In the genomic region with DNA sequence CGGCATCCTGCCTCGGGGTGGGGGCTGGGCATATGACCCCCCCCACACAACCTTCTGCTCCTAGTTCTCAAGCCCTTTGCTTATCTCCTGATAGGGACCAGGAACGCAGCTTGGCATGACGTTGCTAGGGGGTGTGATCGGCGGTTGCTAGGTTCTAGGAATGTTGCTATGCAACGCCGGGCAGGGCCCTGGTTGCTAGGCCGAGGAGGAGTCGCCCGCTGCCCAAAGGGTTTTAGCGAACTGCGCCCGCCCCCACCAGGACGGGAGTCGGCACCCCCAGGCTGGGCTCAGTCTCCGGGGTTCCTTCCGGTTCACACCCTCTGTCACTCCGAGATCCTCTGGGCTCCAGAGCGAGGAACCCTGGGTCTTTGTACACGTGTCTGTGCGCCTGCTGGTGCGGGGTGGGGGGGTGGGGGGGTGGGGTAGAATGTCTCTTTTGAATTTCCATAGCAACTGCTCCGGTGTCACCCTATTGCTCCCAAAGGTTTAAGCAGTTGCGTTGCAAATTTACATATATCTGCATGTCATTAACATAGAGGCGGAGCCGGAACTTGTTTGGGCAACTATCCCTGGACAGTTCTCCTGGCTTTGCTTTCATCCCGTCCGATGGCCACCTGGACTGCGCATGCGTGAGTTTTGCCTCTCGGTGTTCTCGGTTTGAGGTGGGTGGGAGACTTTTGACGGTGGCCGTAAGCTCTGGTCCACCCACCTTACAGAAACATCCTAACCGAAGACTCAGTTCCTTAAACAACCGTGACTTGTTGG, we compare ENCODE assay signal across 8 mouse cellular contexts. TPM values are rescaled to one million over a fixed set of nuclear protein-coding genes. Genes with fewer than 3 reads are reported as not detected.
A peak's percentile ranks its signal among the peaks of the same experiment; 100 is the strongest.
DNase-seq lines count a peak whose midpoint lies in the region; TF ChIP-seq lines count a peak whose summit lies in the region.

No protein-coding gene starts in this region.

- 2% methylated on average over 37 of the region's 37 CpGs for WGBS in kidney, adult 2 months
- 2% methylated on average over 37 of the region's 37 CpGs for WGBS in limb, embryonic 10.5 days
- WGBS in midbrain, embryonic 10.5 days = under 1% methylated on average over 37 of the region's 37 CpGs
- 2% methylated on average over 37 of the region's 37 CpGs for WGBS in small intestine, adult 2 months

- no peak for TF ChIP-seq CTCF in kidney, adult 2 months (conservative IDR thresholded peaks at IDR 0.05; ENCODE audit: insufficient read depth, insufficient read length, low read depth, low read length)
- TF ChIP-seq CTCF in small intestine, adult 2 months (IDR thresholded peaks at IDR 0.05; ENCODE audit: extremely low read depth, insufficient read length, insufficient replicate concordance, low read depth, low read length) = 0 out of 2 replicates have a peak, but pooled peaks have one; percentile 4

- no peaks in the 10 kb centered on the region for H3K36me3 ChIP-seq in kidney, adult 2 months (ENCODE audit: control insufficient read depth, insufficient read depth, low read length)
- H3K36me3 ChIP-seq in limb, embryonic 10.5 days = no peaks in the 10 kb centered on the region
- no peaks in the 10 kb centered on the region for H3K36me3 ChIP-seq in midbrain, embryonic 10.5 days
- H3K36me3 ChIP-seq in small intestine, adult 2 months (ENCODE audit: control insufficient read depth, insufficient read depth, low read length) = no peaks in the 10 kb centered on the region

- no peak for TF ChIP-seq POLR2A in kidney, adult 2 months (IDR thresholded peaks at IDR 0.05; ENCODE audit: low read depth, low read length)
- TF ChIP-seq POLR2A in small intestine, adult 2 months (IDR thresholded peaks at IDR 0.05; ENCODE audit: low read depth, low read length) = no peak

- no peaks in the 10 kb centered on the region for H3K9me3 ChIP-seq in limb, embryonic 10.5 days (replicated peaks)
- no peaks in the 10 kb centered on the region for H3K9me3 ChIP-seq in midbrain, embryonic 10.5 days (replicated peaks)

- H3K27me3 ChIP-seq in kidney, adult 2 months (replicated peaks; ENCODE audit: control insufficient read depth, insufficient read depth, low read length) = no peaks in the 10 kb centered on the region
- peaks cover 41% of the 10 kb centered on the region for H3K27me3 ChIP-seq in limb, embryonic 10.5 days (ENCODE audit: low read depth, poor library complexity, severe bottlenecking)
- H3K27me3 ChIP-seq in midbrain, embryonic 10.5 days (ENCODE audit: low read depth, poor library complexity, severe bottlenecking) = peaks cover 40% of the 10 kb centered on the region
- H3K27me3 ChIP-seq in small intestine, adult 2 months (ENCODE audit: control insufficient read depth, insufficient read depth, low read length) = peaks cover 14% of the 10 kb centered on the region

- DNase-seq in urinary bladder, adult 18-20 months (ENCODE audit: low spot score in 2 of 2) = peak; percentile 50 to 55
- DNase-seq in urinary bladder, postnatal 10 days (ENCODE audit: low spot score) = no peak
- DNase-seq in embryo, embryonic 9.5 days (ENCODE audit: extremely low spot score) = peak; percentile 87
- DNase-seq in heart, adult 8-10 months (ENCODE audit: low spot score) = peak; percentile 33
- DNase-seq in kidney, adult 2 months = peak; percentile 59
- peak; percentile 82 for DNase-seq in limb, embryonic 10.5 days (ENCODE audit: low spot score)
- DNase-seq in midbrain, embryonic 10.5 days (ENCODE audit: low spot score) = peak; percentile 90

- no peaks in the 10 kb centered on the region for H3K4me1 ChIP-seq in kidney, adult 2 months (ENCODE audit: control insufficient read depth, insufficient read depth, low read length)
- peaks cover 30% of the 10 kb centered on the region for H3K4me1 ChIP-seq in limb, embryonic 10.5 days
- peaks cover 35% of the 10 kb centered on the region for H3K4me1 ChIP-seq in midbrain, embryonic 10.5 days
- peaks cover 6% of the 10 kb centered on the region for H3K4me1 ChIP-seq in small intestine, adult 2 months (ENCODE audit: control insufficient read depth, insufficient read depth, insufficient read length, low read length)

- H3K27ac ChIP-seq in kidney, adult 2 months (ENCODE audit: insufficient read depth, low read depth, low read length) = no peak overlapping the region
- H3K27ac ChIP-seq in limb, embryonic 10.5 days = no peak overlapping the region
- H3K27ac ChIP-seq in midbrain, embryonic 10.5 days (replicated peaks) = peak overlapping the region; percentile 79
- H3K27ac ChIP-seq in small intestine, adult 2 months (ENCODE audit: insufficient read depth, low read depth, low read length) = no peak overlapping the region

- peak overlapping the region; percentile 44; the same call in 1 of the 2 replicates for H3K4me3 ChIP-seq in kidney, adult 2 months (ENCODE audit: insufficient read depth, low read depth, low read length)
- H3K4me3 ChIP-seq in limb, embryonic 10.5 days = peak overlapping the region; percentile 58
- H3K4me3 ChIP-seq in midbrain, embryonic 10.5 days = peak overlapping the region; percentile 61
- peak overlapping the region; percentile 59 for H3K4me3 ChIP-seq in small intestine, adult 2 months (ENCODE audit: low read depth, low read length)

RNA-seq across cellular contexts. Expression of gene Adgrb2, which starts 24.3 kb away (rescaled TPM):
- 1 to 10 TPM; 1.7 to 2.3 (median 1.9) TPM for total RNA-seq in heart, adult 8-10 months (2022)
- 0.66 and 1.3 TPM in 2 replicates for polyA plus RNA-seq in kidney, adult 2 months (2012; rRNA removed)
- polyA plus RNA-seq in limb, embryonic 10.5 days (2016; fragmentation: Nextera tagmentation; extraction: Ambion mirVana) = 0.45 and 0.84 TPM in 2 replicates
- polyA plus RNA-seq in midbrain, embryonic 10.5 days (2016; fragmentation: Nextera tagmentation; extraction: Ambion mirVana) = 1.6 and 2.0 TPM in 2 replicates
- 1.7 and 2.3 TPM in 2 replicates for polyA plus RNA-seq in small intestine, adult 2 months (2012; rRNA removed)

RNA-seq across cellular contexts. Expression of gene Spocd1, which starts 31.3 kb away (rescaled TPM):
- total RNA-seq in heart, adult 8-10 months (2022) = under 1 TPM in 1 of 4 experiments, not detected in 3; 0.09 TPM
- not detected in 2 replicates for polyA plus RNA-seq in kidney, adult 2 months (2012; rRNA removed)
- 0.06 TPM in 1 of 2 replicates, not detected in the other for polyA plus RNA-seq in limb, embryonic 10.5 days (2016; fragmentation: Nextera tagmentation; extraction: Ambion mirVana)
- polyA plus RNA-seq in midbrain, embryonic 10.5 days (2016; fragmentation: Nextera tagmentation; extraction: Ambion mirVana) = not detected in 2 replicates
- polyA plus RNA-seq in small intestine, adult 2 months (2012; rRNA removed) = not detected in 2 replicates
